Mouse (Mus musculus): ENCODE measurements around the gene Nudcd3. TPM values are rescaled to one million over a fixed set of nuclear protein-coding genes. Genes with fewer than 3 reads are reported as not detected.

Gene Nudcd3
- total and polyA plus RNA-seq, 2 experiments from 2014 or later = 29.2 to 37.8 TPM

- no peak overlapping the region for H3K27ac ChIP-seq (ENCODE audit: low read depth)
- DNase-seq (ENCODE audit: low spot score) (no peak), ATAC-seq (ENCODE audit: insufficient read depth, low read depth) (no peak)
- no peak overlapping the region for H3K4me2 ChIP-seq (ENCODE audit: low read depth, low read length)
- WGBS = 87% methylated on average over 7 of the region's 7 CpGs
- H3K4me1 ChIP-seq (ENCODE audit: control insufficient read depth, insufficient read depth) = peaks cover 9% of the 10 kb centered on the region; the same call in 1 of the 2 replicates
- H3K9ac ChIP-seq (replicated peaks; ENCODE audit: low read depth, low read length) = no peak overlapping the region
- H3K9me3 ChIP-seq (replicated peaks; ENCODE audit: control insufficient read depth, low read length) = no peaks in the 10 kb centered on the region
- H3K4me3 ChIP-seq (ENCODE audit: low read depth, low read length) = no peak overlapping the region
- H3K27me3 ChIP-seq (ENCODE audit: control insufficient read depth, insufficient read depth, low read length) = peaks cover 54% of the 10 kb centered on the region
- no peak for TF ChIP-seq CTCF (IDR thresholded peaks at IDR 0.05; ENCODE audit: low read depth)
- no peak for TF ChIP-seq EP300 (IDR thresholded peaks at IDR 0.05; ENCODE audit: low read depth)
- H3K36me3 ChIP-seq (replicated peaks; ENCODE audit: control insufficient read depth, insufficient read depth, low read length) = no peaks in the 10 kb centered on the region
Measured at GRCm38 (mm10) chr11:6063065-6063464, 137.2 kb downstream of the Nudcd3 start.

- H3K9me3 ChIP-seq (replicated peaks; ENCODE audit: control insufficient read depth, low read length) = no peaks in the 10 kb centered on the region
- no peak overlapping the region for H3K4me3 ChIP-seq (ENCODE audit: low read depth, low read length)
- DNase-seq (ENCODE audit: low spot score) (no peak), ATAC-seq (ENCODE audit: insufficient read depth, low read depth) (no peak)
- H3K4me1 ChIP-seq (ENCODE audit: control insufficient read depth, insufficient read depth) = peaks cover 9% of the 10 kb centered on the region; the same call in 1 of the 2 replicates
- H3K36me3 ChIP-seq (replicated peaks; ENCODE audit: control insufficient read depth, insufficient read depth, low read length) = no peaks in the 10 kb centered on the region
- H3K27ac ChIP-seq (ENCODE audit: low read depth) = no peak overlapping the region
- H3K27me3 ChIP-seq (ENCODE audit: control insufficient read depth, insufficient read depth, low read length) = peaks cover 46% of the 10 kb centered on the region
- no peak overlapping the region for H3K9ac ChIP-seq (replicated peaks; ENCODE audit: low read depth, low read length)
- TF ChIP-seq CTCF (IDR thresholded peaks at IDR 0.05; ENCODE audit: low read depth) (no peak), EP300 (IDR thresholded peaks at IDR 0.05; ENCODE audit: low read depth) (no peak)
- no peak overlapping the region for H3K4me2 ChIP-seq (ENCODE audit: low read depth, low read length)
- WGBS = 87% methylated on average over 11 of the region's 11 CpGs
Measured at GRCm38 (mm10) chr11:6062329-6062728, 137.9 kb downstream of the Nudcd3 start.

DNA sequence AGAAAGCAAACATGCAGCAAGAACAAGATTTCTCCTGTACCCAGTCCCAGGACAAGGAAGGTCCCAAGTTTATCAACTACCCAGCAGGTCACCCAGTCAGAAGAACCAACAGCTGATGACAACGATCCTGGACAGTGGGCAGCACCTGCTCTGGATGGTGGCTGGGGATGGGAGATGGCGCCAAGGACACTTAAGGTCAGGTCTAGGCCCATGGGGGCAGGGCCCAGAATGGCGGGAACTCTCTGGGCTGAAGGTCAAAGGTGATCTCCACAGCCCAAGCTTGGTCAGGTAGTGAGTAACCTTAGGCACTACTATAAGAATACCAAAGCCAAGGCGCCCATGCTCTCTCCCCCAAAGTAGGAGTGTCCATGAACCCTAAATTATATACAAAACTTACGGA lies 138.3 kb downstream of the Nudcd3 start:
- no peak for ATAC-seq (ENCODE audit: insufficient read depth, low read depth)
- H3K9ac ChIP-seq (replicated peaks; ENCODE audit: low read depth, low read length) = no peak overlapping the region
- no peaks in the 10 kb centered on the region for H3K9me3 ChIP-seq (replicated peaks; ENCODE audit: control insufficient read depth, low read length)
- no peaks in the 10 kb centered on the region for H3K36me3 ChIP-seq (replicated peaks; ENCODE audit: control insufficient read depth, insufficient read depth, low read length)
- peaks cover 42% of the 10 kb centered on the region for H3K27me3 ChIP-seq (ENCODE audit: control insufficient read depth, insufficient read depth, low read length)
- H3K27ac ChIP-seq (ENCODE audit: low read depth) = no peak overlapping the region
- TF ChIP-seq CTCF (IDR thresholded peaks at IDR 0.05; ENCODE audit: low read depth) (no peak), EP300 (IDR thresholded peaks at IDR 0.05; ENCODE audit: low read depth) (no peak)
- no peak overlapping the region for H3K4me2 ChIP-seq (ENCODE audit: low read depth, low read length)
- no peak overlapping the region for H3K4me3 ChIP-seq (ENCODE audit: low read depth, low read length)
- 82% methylated on average over 5 of the region's 5 CpGs for WGBS
- DNase-seq (ENCODE audit: low spot score) = no peak
- H3K4me1 ChIP-seq (ENCODE audit: control insufficient read depth, insufficient read depth) = peaks cover 9% of the 10 kb centered on the region; the same call in 1 of the 2 replicates

GRCm38 (mm10) chr11:6059162-6059561 lies 141.1 kb downstream of the Nudcd3 start:
- Histone ChIP-seq H3K4me1 (ENCODE audit: control insufficient read depth, insufficient read depth) (0 out of 2 replicates have a peak, but pooled peaks cover 2% of the 10 kb centered on the region), H3K4me2 (ENCODE audit: low read depth, low read length) (no peak overlapping the region), H3K9ac (replicated peaks; ENCODE audit: low read depth, low read length) (no peak overlapping the region), H3K9me3 (replicated peaks; ENCODE audit: control insufficient read depth, low read length) (no peaks in the 10 kb centered on the region), H3K27ac (ENCODE audit: low read depth) (no peak overlapping the region), H3K36me3 (replicated peaks; ENCODE audit: control insufficient read depth, insufficient read depth, low read length) (no peaks in the 10 kb centered on the region), H3K4me3 (ENCODE audit: low read depth, low read length) (no peak overlapping the region), H3K27me3 (ENCODE audit: control insufficient read depth, insufficient read depth, low read length) (peaks cover 15% of the 10 kb centered on the region)
- 90% methylated on average over 10 of the region's 10 CpGs for WGBS
- DNase-seq (ENCODE audit: low spot score) (no peak), ATAC-seq (ENCODE audit: insufficient read depth, low read depth) (no peak)
- TF ChIP-seq CTCF (IDR thresholded peaks at IDR 0.05; ENCODE audit: low read depth) (no peak), EP300 (IDR thresholded peaks at IDR 0.05; ENCODE audit: low read depth) (no peak)

Other genes with a start within 250 kb of the Nudcd3 start
- gene Ykt6, start 244.7 kb downstream of the Nudcd3 start, total RNA-seq (2014; rRNA removed; ENCODE audit: low replicate concordance) = 55.8 and 83.9 TPM in 2 replicates
- gene Ykt6, start 244.7 kb downstream of the Nudcd3 start, polyA plus RNA-seq (2015; fragmentation: Nextera tagmentation; extraction: Ambion mirVana) = 35.2 and 37.4 TPM in 2 replicates
- 3.0 and 6.3 TPM in 2 replicates for gene Camk2b, start 134.1 kb downstream of the Nudcd3 start, total RNA-seq (2014; rRNA removed; ENCODE audit: low replicate concordance)
- 2.5 and 3.4 TPM in 2 replicates for gene Camk2b, start 134.1 kb downstream of the Nudcd3 start, polyA plus RNA-seq (2015; fragmentation: Nextera tagmentation; extraction: Ambion mirVana)
- not detected in 2 replicates for gene A730071L15Rik, start 386 bp downstream of the Nudcd3 start, total RNA-seq (2014; rRNA removed; ENCODE audit: low replicate concordance)
- gene A730071L15Rik, start 386 bp downstream of the Nudcd3 start, polyA plus RNA-seq (2015; fragmentation: Nextera tagmentation; extraction: Ambion mirVana) = 0.30 and 0.41 TPM in 2 replicates
- gene Npc1l1, start 29.7 kb upstream of the Nudcd3 start, total RNA-seq (2014; rRNA removed; ENCODE audit: low replicate concordance) = not detected in 2 replicates
- gene Npc1l1, start 29.7 kb upstream of the Nudcd3 start, polyA plus RNA-seq (2015; fragmentation: Nextera tagmentation; extraction: Ambion mirVana) = 0.04 TPM in 1 of 2 replicates, not detected in the other
- 45.5 and 46.1 TPM in 2 replicates for gene Ddx56, start 67.4 kb upstream of the Nudcd3 start, total RNA-seq (2014; rRNA removed; ENCODE audit: low replicate concordance)
- gene Ddx56, start 67.4 kb upstream of the Nudcd3 start, polyA plus RNA-seq (2015; fragmentation: Nextera tagmentation; extraction: Ambion mirVana) = 41.2 and 41.4 TPM in 2 replicates
- gene Tmed4, start 74.5 kb upstream of the Nudcd3 start, total RNA-seq (2014; rRNA removed; ENCODE audit: low replicate concordance) = 93.4 and 124 TPM in 2 replicates
- 83.7 and 90.5 TPM in 2 replicates for gene Tmed4, start 74.5 kb upstream of the Nudcd3 start, polyA plus RNA-seq (2015; fragmentation: Nextera tagmentation; extraction: Ambion mirVana)
- 412 and 435 TPM in 2 replicates for gene Ogdh, start 91.2 kb upstream of the Nudcd3 start, total RNA-seq (2014; rRNA removed; ENCODE audit: low replicate concordance)
- gene Ogdh, start 91.2 kb upstream of the Nudcd3 start, polyA plus RNA-seq (2015; fragmentation: Nextera tagmentation; extraction: Ambion mirVana) = 328 and 338 TPM in 2 replicates
- 42.3 and 45.4 TPM in 2 replicates for gene Zmiz2, start 188.7 kb upstream of the Nudcd3 start, total RNA-seq (2014; rRNA removed; ENCODE audit: low replicate concordance)
- gene Zmiz2, start 188.7 kb upstream of the Nudcd3 start, polyA plus RNA-seq (2015; fragmentation: Nextera tagmentation; extraction: Ambion mirVana) = 6.9 and 7.0 TPM in 2 replicates
- 2,268 and 2,353 TPM in 2 replicates for gene Ppia, start 215.0 kb upstream of the Nudcd3 start, total RNA-seq (2014; rRNA removed; ENCODE audit: low replicate concordance)
- 3,654 and 3,756 TPM in 2 replicates for gene Ppia, start 215.0 kb upstream of the Nudcd3 start, polyA plus RNA-seq (2015; fragmentation: Nextera tagmentation; extraction: Ambion mirVana)
- gene H2afv, start 244.0 kb upstream of the Nudcd3 start, total RNA-seq (2014; rRNA removed; ENCODE audit: low replicate concordance) = 106 and 157 TPM in 2 replicates
- 213 and 232 TPM in 2 replicates for gene H2afv, start 244.0 kb upstream of the Nudcd3 start, polyA plus RNA-seq (2015; fragmentation: Nextera tagmentation; extraction: Ambion mirVana)

All from heart, postnatal 0 days (tissue).